Mouse (Mus musculus) hindbrain, embryonic 15.5 days (tissue): ENCODE results near the gene Trmt1l. TPM values are rescaled to one million over a fixed set of nuclear protein-coding genes. Genes with fewer than 3 reads are reported as not detected.

Experiments used
- ATAC-seq: fragments of 200-750 bp; cut with Nextera tagmentation; 2 replicates; pipeline ENCODE4 v1.8.0; 2017; ENCODE audit warnings: low read depth, moderate number of reproducible peaks, moderate TSS enrichment; ENCODE audit not compliant: low FRiP score
- H3K27ac ChIP-seq: fragments of 300-500 bp; sonication (generic); replicated peaks from 2 replicates; pipeline ENCODE4 v1.5.1; 2015; ENCODE audit warnings: mild to moderate bottlenecking, inconsistent platforms
- H3K27me3 ChIP-seq: fragments of 300-500 bp; sonication (generic); 2 replicates; pipeline ENCODE4 v1.6.1; 2015; ENCODE audit warnings: control low read depth, inconsistent platforms
- H3K36me3 ChIP-seq: fragments of 300-500 bp; sonication (generic); 2 replicates; pipeline ENCODE4 v1.6.1; 2015; ENCODE audit warnings: control low read depth, inconsistent platforms
- H3K4me1 ChIP-seq: fragments of 300-500 bp; sonication (generic); replicated peaks from 2 replicates; pipeline ENCODE4 v1.6.1; 2015; ENCODE audit warnings: control low read depth, inconsistent platforms
- H3K4me2 ChIP-seq: fragments of 300-500 bp; sonication (generic); 2 replicates; pipeline ENCODE4 v1.6.1; 2015; ENCODE audit warnings: moderate library complexity, mild to moderate bottlenecking, inconsistent platforms
- H3K4me3 ChIP-seq: fragments of 300-500 bp; sonication (generic); 2 replicates; pipeline ENCODE4 v1.5.1; 2015; ENCODE audit warnings: mild to moderate bottlenecking, inconsistent platforms
- H3K9ac ChIP-seq: fragments of 300-500 bp; sonication (generic); 2 replicates; pipeline ENCODE4 v1.6.1; 2015; ENCODE audit warnings: inconsistent platforms
- H3K9me3 ChIP-seq: fragments of 300-500 bp; sonication (generic); 2 replicates; pipeline ENCODE4 v1.6.1; 2016; ENCODE audit warnings: control low read depth, inconsistent platforms
- WGBS: fragments of 180-500 bp; shearing (Covaris S2); methylation state at CpG from one replicate; pipeline ENCODE4 v1.1.7; 2015; 5-methylcytosine and 5-hydroxymethylcytosine counted together
- microRNA-seq: library from miRNA; unstranded; fragments of <30 nt; microRNA quantifications from one replicate; pipeline ENCODE4, GENCODE M21; 2016
- polyA plus RNA-seq: library from polyadenylated mRNA; unstranded; fragments of >200 nt; fragmentation: Nextera tagmentation; extraction: Ambion mirVana; gene quantifications from 2 replicates; pipeline ENCODE4 v1.2.1, GENCODE M21; 2015

Gene Trmt1l
- polyA plus RNA-seq, 1 experiment from 2014 or later: 45.1 TPM

DNA sequence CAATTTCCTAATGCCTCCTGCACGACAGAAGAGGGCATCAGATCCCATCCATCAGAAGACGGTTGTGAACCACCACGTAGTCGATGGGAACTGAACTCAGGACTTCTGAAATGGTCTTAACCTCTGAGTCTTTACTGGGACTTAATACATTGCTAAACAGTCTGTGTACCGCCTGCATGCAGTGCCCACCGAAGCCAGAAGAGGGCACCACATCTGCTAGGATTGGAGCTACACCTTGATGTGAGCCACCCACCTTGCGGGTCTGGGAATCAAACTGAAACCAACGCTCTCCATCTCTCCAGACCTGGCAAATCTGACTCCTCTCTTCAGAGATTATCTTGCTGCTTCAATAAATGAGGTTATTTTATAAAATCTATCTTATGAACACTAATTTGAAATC is 68.7 kb downstream of the Trmt1l start:
- 87% methylated on average over 8 of the region's 8 CpGs for WGBS

DNA sequence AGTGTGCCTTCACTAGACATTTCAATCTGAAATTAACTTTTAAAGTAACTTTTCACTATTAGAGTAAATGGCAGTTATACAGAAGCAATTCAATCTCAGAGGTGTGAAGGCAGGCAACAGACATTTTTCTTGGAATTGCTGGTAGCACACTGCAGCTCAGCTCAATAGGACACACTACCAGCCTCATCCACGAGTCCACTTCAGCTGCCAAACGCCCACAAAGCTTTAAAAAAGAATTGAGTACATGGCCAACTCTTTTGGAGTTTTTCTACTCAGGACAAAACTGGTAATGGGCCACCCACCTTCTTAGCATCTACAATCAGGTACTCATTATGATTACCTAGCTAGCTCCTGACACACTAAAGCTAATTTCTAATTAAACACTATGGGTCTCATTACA is 69.6 kb downstream of the Trmt1l start:
- no peaks in the 10 kb centered on the region for H3K36me3 ChIP-seq
- H3K4me1 ChIP-seq: peaks cover 34% of the 10 kb centered on the region
- H3K27ac ChIP-seq: no peak overlapping the region
- no peak overlapping the region for H3K4me2 ChIP-seq
- no peak overlapping the region for H3K4me3 ChIP-seq
- no peak for ATAC-seq
- H3K9me3 ChIP-seq: no peaks in the 10 kb centered on the region
- no peaks in the 10 kb centered on the region for H3K27me3 ChIP-seq
- H3K9ac ChIP-seq: no peak overlapping the region
- 74% methylated on average over 2 of the region's 2 CpGs for WGBS

More for the DNA sequence above, 68.7 kb downstream of the Trmt1l start:
- Histone ChIP-seq H3K4me1 (peaks cover 34% of the 10 kb centered on the region), H3K27me3 (no peaks in the 10 kb centered on the region), H3K27ac (no peak overlapping the region), H3K9ac (no peak overlapping the region), H3K36me3 (no peaks in the 10 kb centered on the region), H3K4me3 (no peak overlapping the region), H3K9me3 (no peaks in the 10 kb centered on the region), H3K4me2 (no peak overlapping the region)
- ATAC-seq: no peak

DNA sequence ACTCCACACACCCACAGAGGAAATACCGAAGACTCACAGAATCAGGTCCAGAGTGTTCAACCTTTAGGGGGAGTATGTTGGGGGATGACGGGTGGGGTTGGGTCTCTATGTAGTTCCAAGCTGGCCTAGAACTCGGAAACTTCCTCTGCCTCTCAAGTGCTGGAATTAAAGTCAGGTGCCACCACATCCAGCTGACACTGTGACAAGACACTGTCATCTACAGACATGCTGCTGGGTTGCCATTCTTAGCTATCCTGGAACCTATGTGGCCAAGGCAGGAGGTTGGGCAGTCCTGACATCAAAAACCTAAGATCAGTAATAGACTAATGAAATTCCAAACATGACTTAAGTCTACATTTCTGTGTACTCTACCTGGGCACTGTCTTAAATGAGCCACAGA is 70.0 kb downstream of the Trmt1l start:
- WGBS: 89% methylated on average over 3 of the region's 3 CpGs
- H3K27me3 ChIP-seq: no peaks in the 10 kb centered on the region
- no peak for ATAC-seq

DNA sequence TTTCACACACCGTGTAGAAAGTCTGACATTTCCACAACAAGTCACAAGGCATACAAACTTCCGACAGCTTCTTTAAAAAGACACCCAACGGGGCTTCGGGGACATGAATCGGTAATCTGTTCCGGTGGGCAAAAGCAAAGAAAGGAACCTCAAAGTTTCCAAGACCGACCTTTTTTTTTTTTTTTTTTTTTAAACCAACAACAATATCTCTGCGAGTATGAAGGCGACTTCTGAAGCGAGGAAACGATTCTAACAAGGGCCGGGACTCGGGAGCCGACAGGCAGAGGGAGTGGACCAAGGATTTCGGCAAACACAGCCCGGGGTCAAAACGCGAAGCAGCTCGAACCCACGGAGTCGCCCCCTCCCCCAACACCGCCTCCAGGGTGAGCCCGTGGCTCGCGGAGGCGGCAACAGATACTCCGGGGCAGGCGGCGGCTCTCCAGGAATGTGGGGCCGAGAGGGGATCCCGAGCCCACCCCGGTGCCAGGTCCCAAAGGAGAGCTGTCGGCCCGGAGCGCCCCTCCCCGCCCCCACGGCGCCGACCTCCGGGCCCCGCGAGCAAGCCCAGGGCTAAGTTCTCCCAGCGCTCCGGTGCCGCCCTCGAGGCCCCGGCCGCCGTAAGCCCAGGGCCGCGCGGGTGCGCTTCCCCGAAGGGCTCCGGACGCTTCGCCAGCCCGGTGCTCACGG is 71.6 kb downstream of the Trmt1l start:
- H3K9ac ChIP-seq: peak overlapping the region; percentile 97
- peak overlapping the region; percentile 88 for H3K4me3 ChIP-seq
- H3K27ac ChIP-seq: peak overlapping the region; percentile 94
- under 1% methylated on average over 53 of the region's 59 CpGs for WGBS
- no peaks in the 10 kb centered on the region for H3K9me3 ChIP-seq
- H3K36me3 ChIP-seq: no peaks in the 10 kb centered on the region
- peak overlapping the region; percentile 70 for H3K4me2 ChIP-seq
- H3K4me1 ChIP-seq: peaks cover 30% of the 10 kb centered on the region
- H3K27me3 ChIP-seq: no peaks in the 10 kb centered on the region
- ATAC-seq: peak; percentile 62

More for the DNA sequence above, 70.0 kb downstream of the Trmt1l start:
- H3K9me3 ChIP-seq: no peaks in the 10 kb centered on the region
- no peaks in the 10 kb centered on the region for H3K36me3 ChIP-seq
- no peak overlapping the region for H3K4me3 ChIP-seq
- peaks cover 34% of the 10 kb centered on the region for H3K4me1 ChIP-seq
- no peak overlapping the region for H3K27ac ChIP-seq
- no peak overlapping the region for H3K9ac ChIP-seq
- 0 out of 2 replicates have a peak overlapping the region, but pooled peaks have one; percentile 10 for H3K4me2 ChIP-seq

DNA sequence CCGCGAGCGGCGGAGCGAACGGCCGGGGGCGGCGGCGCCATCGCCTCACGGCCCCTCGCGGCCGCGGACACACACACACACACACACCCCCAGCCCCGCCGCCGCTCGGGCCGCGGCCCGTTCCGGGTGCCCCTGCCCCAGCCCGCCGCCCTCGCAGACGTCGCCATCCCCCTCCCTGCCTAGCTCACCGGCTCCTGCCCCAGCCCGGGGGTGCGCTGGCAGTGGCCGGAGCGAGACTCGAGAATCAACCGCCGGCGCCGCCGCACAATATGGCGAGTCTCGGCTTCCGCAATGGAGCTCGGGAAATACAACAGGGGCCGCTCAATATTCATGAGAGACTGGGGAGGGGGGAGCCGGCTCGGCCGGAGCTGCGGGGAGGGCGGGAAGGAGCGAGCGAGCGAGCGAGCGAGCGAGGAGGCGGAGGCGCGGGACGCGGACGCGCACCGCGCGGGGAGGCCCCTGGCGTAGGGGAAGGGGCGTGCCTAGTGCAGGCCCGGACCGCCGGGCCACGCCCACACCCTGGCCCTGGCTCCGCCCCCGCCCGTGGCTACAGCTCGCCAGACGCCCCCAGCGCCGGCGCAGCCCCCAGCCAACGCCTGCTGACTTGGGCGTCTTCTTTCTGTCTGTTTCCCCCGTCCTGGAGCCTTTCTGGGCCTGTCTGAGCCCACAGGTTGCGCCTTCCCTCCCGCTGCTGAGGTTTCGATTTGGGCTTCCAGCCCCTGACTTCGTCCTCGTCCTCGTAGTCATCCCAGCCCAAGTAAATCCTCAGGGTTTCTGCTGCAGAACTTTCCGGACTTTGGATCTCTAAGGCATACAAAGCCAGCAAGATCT is 72.4 kb downstream of the Trmt1l start, which contains the start of gene Rnf2:
TSS of gene Rnf2 (minus strand) at position 425 of the 831 bp plus-strand sequence.
- WGBS: under 1% methylated on average over 49 of the region's 90 CpGs
- H3K36me3 ChIP-seq: no peaks in the 10 kb centered on the region
- peak within 1 kb of the TSS; percentile 70 for H3K4me2 ChIP-seq
- peak within 1 kb of the TSS; percentile 88 for H3K4me3 ChIP-seq
- H3K9me3 ChIP-seq: no peaks in the 10 kb centered on the region
- H3K9ac ChIP-seq: peak within 1 kb of the TSS; percentile 97
- peak; percentile 98 for ATAC-seq
- H3K4me1 ChIP-seq: peaks cover 22% of the 10 kb centered on the region
- H3K27ac ChIP-seq: peak within 1 kb of the TSS; percentile 94
- H3K27me3 ChIP-seq: no peaks in the 10 kb centered on the region

Small RNA genes lying within 50 kb of the gene (microRNA-seq; reads per million reads assigned to microRNA genes)
- 1.1 reads per million for gene Mir7682

Other genes with a start within 250 kb of the Trmt1l start
- gene Gm47985, start 246.0 kb upstream of the Trmt1l start, polyA plus RNA-seq: not detected in 2 replicates
- gene Gm8947, start 236.2 kb upstream of the Trmt1l start, polyA plus RNA-seq: not detected in 2 replicates
- not detected in 2 replicates for gene Gm47995, start 230.1 kb upstream of the Trmt1l start, polyA plus RNA-seq
- not detected in 2 replicates for gene 3110040M04Rik, start 224.4 kb upstream of the Trmt1l start, polyA plus RNA-seq
- not detected in 2 replicates for gene Gm47996, start 218.4 kb upstream of the Trmt1l start, polyA plus RNA-seq
- 223 and 225 TPM in 2 replicates for gene Ivns1abp, start 84.1 kb upstream of the Trmt1l start, polyA plus RNA-seq
- gene Swt1, start 87 bp upstream of the Trmt1l start, polyA plus RNA-seq: 11.5 and 17.9 TPM in 2 replicates
- gene Rnf2, start 72.4 kb downstream of the Trmt1l start, polyA plus RNA-seq: 88.1 and 98.9 TPM in 2 replicates
- gene Fam129a, start 142.6 kb downstream of the Trmt1l start, polyA plus RNA-seq: 0.94 and 0.96 TPM in 2 replicates